Mouse (Mus musculus) embryonic facial prominence, embryonic 11.5 days (tissue): ENCODE results near the gene Csnk1d. TPM values are rescaled to one million over a fixed set of nuclear protein-coding genes. Genes with fewer than 3 reads are reported as not detected.

Experiments
- ATAC-seq: fragments of 200-750 bp; cut with Nextera tagmentation; replicated peaks from 2 replicates; pipeline ENCODE4 v1.8.0; 2017; ENCODE audit warnings: low read depth; ENCODE audit not compliant: insufficient number of reproducible peaks, low FRiP score, low TSS enrichment
- DNase-seq: peaks from one replicate; pipeline ENCODE4 v3.0.0-alpha.2; 2015; ENCODE audit warnings: low spot score
- H3K27ac ChIP-seq: fragments of 300-500 bp; sonication (generic); replicated peaks from 2 replicates; pipeline ENCODE4 v1.5.1; 2014; ENCODE audit warnings: mild to moderate bottlenecking, low read depth, low read length, control low read depth
- H3K27me3 ChIP-seq: fragments of 300-500 bp; sonication (generic); 2 replicates; pipeline ENCODE4 v1.6.1; 2014; ENCODE audit warnings: mild to moderate bottlenecking, low read length, moderate library complexity, mixed read lengths; ENCODE audit not compliant: control insufficient read depth, insufficient read depth
- H3K36me3 ChIP-seq: fragments of 300-500 bp; sonication (generic); replicated peaks from 2 replicates; pipeline ENCODE4 v1.6.1; 2014; ENCODE audit warnings: low read depth, mild to moderate bottlenecking, low read length, moderate library complexity, mixed read lengths; ENCODE audit not compliant: control insufficient read depth, insufficient read depth
- H3K4me1 ChIP-seq: fragments of 300-500 bp; sonication (generic); 2 replicates; pipeline ENCODE4 v1.6.1; 2014; ENCODE audit warnings: low read length, mixed read lengths; ENCODE audit not compliant: control insufficient read depth, insufficient read depth
- H3K4me2 ChIP-seq: fragments of 300-500 bp; sonication (generic); 2 replicates; pipeline ENCODE4 v1.6.1; 2014; ENCODE audit warnings: low read depth, mild to moderate bottlenecking, control low read depth, low read length, moderate library complexity
- H3K4me3 ChIP-seq: fragments of 300-500 bp; sonication (generic); 2 replicates; pipeline ENCODE4 v1.5.1; 2014; ENCODE audit warnings: low read depth, low read length, control low read depth
- H3K9ac ChIP-seq: fragments of 300-500 bp; sonication (generic); replicated peaks from 2 replicates; pipeline ENCODE4 v1.6.1; 2014; ENCODE audit warnings: mild to moderate bottlenecking, control low read depth, low read length
- H3K9me3 ChIP-seq: fragments of 300-500 bp; sonication (generic); replicated peaks from 2 replicates; pipeline ENCODE4 v1.6.1; 2016; ENCODE audit warnings: mild to moderate bottlenecking, low read length, inconsistent platforms, mixed read lengths; ENCODE audit not compliant: control insufficient read depth
- WGBS: fragments of 180-500 bp; shearing (Covaris S2); extraction: QIAGEN DNeasy Blood & Tissue Kit; methylation state at CpG from one replicate; pipeline ENCODE4 v1.1.7; 2014; 5-methylcytosine and 5-hydroxymethylcytosine counted together
- polyA plus RNA-seq: library from polyadenylated mRNA; unstranded; fragments of >200 nt; fragmentation: Nextera tagmentation; extraction: Ambion mirVana; gene quantifications from 2 replicates; pipeline ENCODE4 v1.2.1, GENCODE M21; 2014

Gene Csnk1d
- polyA plus RNA-seq, 1 experiment from 2014 or later: 60.3 TPM

DNA sequence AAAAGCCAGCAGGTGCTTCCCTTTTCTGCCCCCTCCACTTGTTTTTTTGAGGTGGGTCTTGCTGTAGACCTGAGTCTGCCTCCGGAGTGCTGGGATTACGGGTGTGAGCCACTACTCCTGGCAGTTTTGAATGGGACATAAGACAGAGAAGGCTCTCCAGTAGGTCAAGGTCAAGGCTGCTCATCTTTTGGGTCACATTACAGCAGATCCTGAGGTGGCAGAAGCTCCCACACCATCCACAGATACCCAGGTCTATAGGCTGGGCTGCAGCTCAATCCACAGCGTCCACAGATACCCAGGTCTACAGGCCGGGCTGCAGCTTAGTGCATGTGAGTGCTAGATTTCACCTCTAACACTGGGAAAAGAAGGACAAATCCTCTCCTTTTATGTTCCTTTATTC is 77.3 kb downstream of the Csnk1d start:
- 96% methylated on average over 4 of the region's 4 CpGs for WGBS
- H3K27me3 ChIP-seq: no peaks in the 10 kb centered on the region
- ATAC-seq: no peak
- H3K9me3 ChIP-seq: no peaks in the 10 kb centered on the region
- no peak overlapping the region for H3K4me2 ChIP-seq
- no peak overlapping the region for H3K9ac ChIP-seq
- H3K4me1 ChIP-seq: no peaks in the 10 kb centered on the region
- H3K36me3 ChIP-seq: no peaks in the 10 kb centered on the region
- H3K4me3 ChIP-seq: no peak overlapping the region
- no peak for DNase-seq
- H3K27ac ChIP-seq: no peak overlapping the region

Other genes with a start within 250 kb of the Csnk1d start
- 9.0 and 11.0 TPM in 2 replicates for gene Hmga1b, start 228.5 kb downstream of the Csnk1d start, polyA plus RNA-seq
- 16.2 and 21.2 TPM in 2 replicates for gene Rfng, start 207.1 kb downstream of the Csnk1d start, polyA plus RNA-seq
- gene Gps1, start 207.1 kb downstream of the Csnk1d start, polyA plus RNA-seq: 262 and 276 TPM in 2 replicates
- 72.4 and 72.8 TPM in 2 replicates for gene Dus1l, start 194.9 kb downstream of the Csnk1d start, polyA plus RNA-seq
- 56.1 and 66.1 TPM in 2 replicates for gene Fasn, start 166.8 kb downstream of the Csnk1d start, polyA plus RNA-seq
- 4.5 and 5.3 TPM in 2 replicates for gene Ccdc57, start 58.5 kb downstream of the Csnk1d start, polyA plus RNA-seq
- gene Slc16a3, start 42.9 kb downstream of the Csnk1d start, polyA plus RNA-seq: 30.7 and 40.8 TPM in 2 replicates
- gene Cd7, start 48.1 kb upstream of the Csnk1d start, polyA plus RNA-seq: not detected in 2 replicates
- not detected in 2 replicates for gene Sectm1b, start 72.2 kb upstream of the Csnk1d start, polyA plus RNA-seq
- not detected in 2 replicates for gene Sectm1a, start 89.9 kb upstream of the Csnk1d start, polyA plus RNA-seq
- gene Tex19.2, start 127.3 kb upstream of the Csnk1d start, polyA plus RNA-seq: not detected in 2 replicates
- 0.24 TPM in 1 of 2 replicates, not detected in the other for gene Tex19.1, start 154.8 kb upstream of the Csnk1d start, polyA plus RNA-seq
- 0.17 TPM in 1 of 2 replicates, not detected in the other for gene Uts2r, start 168.9 kb upstream of the Csnk1d start, polyA plus RNA-seq
- gene Hexdc, start 213.1 kb upstream of the Csnk1d start, polyA plus RNA-seq: 5.4 and 6.3 TPM in 2 replicates
- 16.0 and 19.0 TPM in 2 replicates for gene Ogfod3, start 213.4 kb upstream of the Csnk1d start, polyA plus RNA-seq
- gene Cybc1, start 238.0 kb upstream of the Csnk1d start, polyA plus RNA-seq: 30.2 and 38.1 TPM in 2 replicates
- 62.2 and 66.4 TPM in 2 replicates for gene Narf, start 245.9 kb upstream of the Csnk1d start, polyA plus RNA-seq